Mouse (Mus musculus) embryonic facial prominence, embryonic 12.5 days (tissue): ENCODE results near the gene Tiam1. TPM values are rescaled to one million over a fixed set of nuclear protein-coding genes. Genes with fewer than 3 reads are reported as not detected.
A peak's percentile ranks its signal among the peaks of the same experiment; 100 is the strongest.

Experiments used
- ATAC-seq: fragments of 200-750 bp; cut with Nextera tagmentation; 2 replicates; pipeline ENCODE4 v1.8.0; 2017; ENCODE audit not compliant: insufficient number of reproducible peaks, insufficient read depth, low FRiP score, low TSS enrichment
- H3K27ac ChIP-seq: fragments of 300-500 bp; sonication (generic); 2 replicates; pipeline ENCODE4 v1.5.1; 2016; ENCODE audit warnings: mild to moderate bottlenecking
- H3K27me3 ChIP-seq: fragments of 300-500 bp; sonication (generic); 2 replicates; pipeline ENCODE4 v1.6.1; 2016; ENCODE audit warnings: mild to moderate bottlenecking, moderate library complexity
- H3K36me3 ChIP-seq: fragments of 300-500 bp; sonication (generic); 2 replicates; pipeline ENCODE4 v1.6.1; 2016; ENCODE audit warnings: mild to moderate bottlenecking
- H3K4me1 ChIP-seq: fragments of 300-500 bp; sonication (generic); 2 replicates; pipeline ENCODE4 v1.6.1; 2016
- H3K4me2 ChIP-seq: fragments of 300-500 bp; sonication (generic); replicated peaks from 2 replicates; pipeline ENCODE4 v1.6.1; 2016; ENCODE audit warnings: mild to moderate bottlenecking, moderate library complexity
- H3K4me3 ChIP-seq: fragments of 300-500 bp; sonication (generic); 2 replicates; pipeline ENCODE4 v1.5.1; 2016; ENCODE audit warnings: mild to moderate bottlenecking
- H3K9ac ChIP-seq: fragments of 300-500 bp; sonication (generic); 2 replicates; pipeline ENCODE4 v1.6.1; 2016; ENCODE audit warnings: mild to moderate bottlenecking, moderate library complexity
- H3K9me3 ChIP-seq: fragments of 300-500 bp; sonication (generic); 2 replicates; pipeline ENCODE4 v1.6.1; 2016; ENCODE audit warnings: mild to moderate bottlenecking, moderate library complexity
- WGBS: fragments of 180-500 bp; shearing (Covaris S2); methylation state at CpG from one replicate; pipeline ENCODE4 v1.1.7; 2016; 5-methylcytosine and 5-hydroxymethylcytosine counted together
- polyA plus RNA-seq: library from polyadenylated mRNA; unstranded; fragments of >200 nt; fragmentation: Nextera tagmentation; extraction: Ambion mirVana; gene quantifications from 2 replicates; pipeline ENCODE4 v1.2.1, GENCODE M21; 2016

Gene Tiam1
- polyA plus RNA-seq, 1 experiment from 2014 or later, result 39.1 TPM

DNA sequence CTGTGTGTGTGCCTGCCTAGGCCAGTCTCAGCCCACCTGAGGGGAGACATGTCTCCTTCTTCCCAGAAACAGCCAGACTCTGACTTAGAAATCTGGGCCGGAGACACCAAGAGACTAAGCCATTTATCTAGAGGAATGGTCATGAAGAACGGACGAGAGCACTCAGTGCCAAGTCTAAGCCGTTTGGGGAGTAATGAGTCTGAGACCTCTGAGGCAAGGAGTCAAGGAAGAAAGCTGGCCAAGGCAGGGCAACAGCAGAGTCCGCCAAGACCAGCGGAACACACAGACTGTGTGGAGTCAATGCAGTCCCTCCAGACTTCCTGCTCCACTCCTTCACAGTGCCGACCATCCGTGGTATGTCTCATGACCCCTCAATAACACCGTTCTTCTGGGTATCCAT lies 129.0 kb downstream of the Tiam1 start:
- H3K36me3 ChIP-seq, result 0 out of 2 replicates have a peak, but pooled peaks cover 2% of the 10 kb centered on the region
- no peaks in the 10 kb centered on the region for H3K9me3 ChIP-seq
- H3K27ac ChIP-seq, result no peak overlapping the region
- no peak overlapping the region for H3K4me2 ChIP-seq
- 82% methylated on average over 9 of the region's 9 CpGs for WGBS
- peaks cover 47% of the 10 kb centered on the region for H3K4me1 ChIP-seq
- no peak overlapping the region for H3K9ac ChIP-seq
- H3K4me3 ChIP-seq, result no peak overlapping the region
- no peaks in the 10 kb centered on the region for H3K27me3 ChIP-seq
- no peak for ATAC-seq

DNA sequence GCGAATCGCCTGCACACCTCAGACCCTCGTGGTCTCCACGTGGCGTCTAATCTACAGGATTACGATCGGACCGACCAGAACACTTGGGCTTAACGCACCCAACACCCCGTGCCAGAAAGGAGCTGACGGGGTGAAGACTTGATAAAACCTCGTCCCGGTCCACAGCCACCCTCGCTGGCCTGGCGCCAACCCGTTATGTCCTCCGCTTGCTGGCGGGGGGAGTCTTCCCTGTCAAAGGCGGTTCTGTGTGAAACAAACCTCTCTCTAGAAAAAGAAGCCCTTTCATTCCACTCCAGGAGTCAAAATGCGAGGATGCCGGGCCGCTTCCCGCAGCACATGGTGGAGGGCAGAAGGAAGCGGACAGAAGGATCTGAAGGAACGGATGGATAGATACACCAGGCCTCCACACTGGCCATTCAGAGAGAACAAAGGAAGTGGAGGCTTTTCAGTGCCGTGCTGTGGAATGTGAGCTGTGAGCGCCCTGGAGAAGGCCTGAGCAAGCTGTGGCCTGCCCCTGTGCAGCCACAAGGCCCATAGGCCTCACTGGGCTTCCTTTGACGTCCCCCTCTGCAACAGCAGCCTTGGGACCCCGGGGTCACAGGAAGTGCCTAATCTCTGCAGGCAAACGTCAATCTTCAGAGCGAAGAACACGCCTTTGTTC lies 131.9 kb downstream of the Tiam1 start:
- no peaks in the 10 kb centered on the region for H3K27me3 ChIP-seq
- 57% methylated on average over 32 of the region's 32 CpGs for WGBS
- no peak overlapping the region for H3K9ac ChIP-seq
- no peak overlapping the region for H3K4me3 ChIP-seq
- no peak overlapping the region for H3K4me2 ChIP-seq
- no peaks in the 10 kb centered on the region for H3K9me3 ChIP-seq
- H3K36me3 ChIP-seq, result 0 out of 2 replicates have a peak, but pooled peaks cover 2% of the 10 kb centered on the region
- H3K4me1 ChIP-seq, result peaks cover 54% of the 10 kb centered on the region
- ATAC-seq, result peak; percentile 58; the same call in 1 of the 2 replicates
- H3K27ac ChIP-seq, result peak overlapping the region; percentile 70; the same call in 1 of the 2 replicates

DNA sequence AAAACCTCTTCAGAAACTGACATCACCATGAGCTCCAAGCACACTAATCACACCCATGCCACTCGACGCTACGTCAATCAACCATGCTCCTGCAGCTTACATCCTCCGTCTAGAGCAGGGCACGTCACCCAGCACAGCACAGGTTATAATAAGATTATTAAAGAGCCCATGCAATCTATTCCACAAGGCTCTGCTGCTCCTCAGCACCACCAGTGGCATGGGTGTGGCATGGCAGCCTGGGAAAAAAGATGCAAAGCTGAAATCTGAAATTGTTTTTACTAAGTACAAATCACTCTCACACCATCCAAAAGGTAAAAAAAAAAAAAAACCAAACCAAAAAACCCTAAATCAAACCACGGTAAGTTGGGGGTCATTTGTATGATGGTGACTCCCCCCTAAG lies 135.1 kb downstream of the Tiam1 start:
- WGBS, result 80% methylated on average over 6 of the region's 6 CpGs
- ATAC-seq, result no peak

DNA sequence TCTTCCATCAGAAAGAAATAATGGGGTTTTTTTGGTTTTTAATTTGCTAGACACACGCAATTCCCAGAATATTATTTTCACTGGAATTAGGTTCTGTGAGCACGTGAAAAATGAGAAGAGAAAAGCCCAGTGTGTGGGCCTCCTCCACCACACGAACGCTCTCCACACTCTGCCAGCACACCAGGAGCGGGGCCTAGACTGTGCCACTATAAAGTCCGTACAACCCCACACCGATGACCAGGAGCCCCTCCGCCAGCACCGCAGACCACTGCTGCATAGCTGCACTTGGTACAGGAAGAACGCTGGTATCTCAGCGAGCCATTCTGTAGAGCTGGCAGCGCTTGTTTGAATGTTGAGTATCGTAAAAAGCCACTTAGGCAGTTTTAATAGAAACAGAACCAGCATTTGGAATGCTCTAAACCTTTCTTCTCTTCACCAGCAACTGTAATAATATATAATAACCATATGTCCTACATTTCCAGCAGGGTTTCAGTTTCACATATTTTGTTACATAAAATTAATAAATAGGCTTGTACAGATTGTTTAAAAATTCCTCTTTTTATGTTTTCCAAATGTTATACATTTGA lies 136.1 kb downstream of the Tiam1 start:
- Histone ChIP-seq H3K4me3 (no peak overlapping the region), H3K4me2 (no peak overlapping the region), H3K9ac (no peak overlapping the region), H3K9me3 (no peaks in the 10 kb centered on the region), H3K36me3 (0 out of 2 replicates have a peak, but pooled peaks cover 2% of the 10 kb centered on the region), H3K27ac (peak overlapping the region; percentile 83), H3K27me3 (no peaks in the 10 kb centered on the region), H3K4me1 (peaks cover 27% of the 10 kb centered on the region)
- 54% methylated on average over 13 of the region's 13 CpGs for WGBS
- ATAC-seq, result no peak

More for the DNA sequence above, 135.1 kb downstream of the Tiam1 start:
- Histone ChIP-seq H3K4me2 (no peak overlapping the region), H3K4me1 (peaks cover 33% of the 10 kb centered on the region), H3K27me3 (no peaks in the 10 kb centered on the region), H3K9me3 (no peaks in the 10 kb centered on the region), H3K4me3 (no peak overlapping the region), H3K9ac (no peak overlapping the region), H3K27ac (no peak overlapping the region), H3K36me3 (0 out of 2 replicates have a peak, but pooled peaks cover 2% of the 10 kb centered on the region)

DNA sequence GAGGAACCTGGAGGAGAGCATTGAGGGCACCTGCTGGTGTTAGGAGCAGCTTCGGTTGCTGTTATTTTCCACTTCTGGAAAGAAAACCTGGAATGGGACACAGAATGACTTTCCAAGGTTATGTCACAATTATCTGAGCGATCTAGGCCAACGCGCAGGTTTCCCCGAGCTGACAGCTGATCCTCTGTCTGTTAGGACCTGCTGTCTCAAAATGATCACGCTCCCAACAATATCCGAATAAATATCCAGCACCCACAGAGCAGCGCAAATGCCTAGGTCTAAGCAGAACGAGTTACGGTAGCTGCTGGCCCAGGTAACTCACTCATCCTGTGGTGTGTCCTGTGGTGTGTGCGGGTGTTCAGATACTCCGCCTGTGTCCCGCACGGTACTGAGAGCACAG lies 140.0 kb downstream of the Tiam1 start:
- H3K4me3 ChIP-seq, result no peak overlapping the region
- H3K27me3 ChIP-seq, result no peaks in the 10 kb centered on the region
- ATAC-seq, result no peak

GRCm38 (mm10) chr16:89995155-89995554 lies 148.4 kb downstream of the Tiam1 start:
- Histone ChIP-seq H3K4me1 (peaks cover 17% of the 10 kb centered on the region), H3K4me3 (no peak overlapping the region), H3K36me3 (no peaks in the 10 kb centered on the region; the same call in 1 of the 2 replicates), H3K27me3 (no peaks in the 10 kb centered on the region), H3K9ac (no peak overlapping the region), H3K27ac (no peak overlapping the region), H3K9me3 (no peaks in the 10 kb centered on the region), H3K4me2 (no peak overlapping the region)
- no peak for ATAC-seq
- 79% methylated on average over 7 of the region's 7 CpGs for WGBS

More for the DNA sequence above, 140.0 kb downstream of the Tiam1 start:
- no peaks in the 10 kb centered on the region for H3K36me3 ChIP-seq
- H3K9me3 ChIP-seq, result no peaks in the 10 kb centered on the region
- H3K27ac ChIP-seq, result no peak overlapping the region
- no peak overlapping the region for H3K4me2 ChIP-seq
- WGBS, result 91% methylated on average over 14 of the region's 14 CpGs
- peaks cover 6% of the 10 kb centered on the region; the same call in 1 of the 2 replicates for H3K4me1 ChIP-seq
- no peak overlapping the region for H3K9ac ChIP-seq

- Histone ChIP-seq H3K4me2 (no peak overlapping the region), H3K27me3 (no peaks in the 10 kb centered on the region), H3K27ac (no peak overlapping the region; the same call in 1 of the 2 replicates), H3K4me1 (peaks cover 17% of the 10 kb centered on the region), H3K9ac (no peak overlapping the region), H3K36me3 (no peaks in the 10 kb centered on the region; the same call in 1 of the 2 replicates), H3K9me3 (no peaks in the 10 kb centered on the region), H3K4me3 (no peak overlapping the region)
- no peak for ATAC-seq
- WGBS, result 84% methylated on average over 17 of the region's 17 CpGs
Measured at GRCm38 (mm10) chr16:89993991-89994825, 149.4 kb downstream of the Tiam1 start.

- H3K4me1 ChIP-seq, result peaks cover 17% of the 10 kb centered on the region
- 89% methylated on average over 4 of the region's 4 CpGs for WGBS
- no peaks in the 10 kb centered on the region for H3K9me3 ChIP-seq
- ATAC-seq, result no peak
- no peaks in the 10 kb centered on the region; the same call in 1 of the 2 replicates for H3K36me3 ChIP-seq
- no peaks in the 10 kb centered on the region for H3K27me3 ChIP-seq
- no peak overlapping the region for H3K4me3 ChIP-seq
- H3K9ac ChIP-seq, result no peak overlapping the region
- no peak overlapping the region for H3K4me2 ChIP-seq
- no peak overlapping the region for H3K27ac ChIP-seq
Measured at GRCm38 (mm10) chr16:89993506-89993905, 150.1 kb downstream of the Tiam1 start.

GRCm38 (mm10) chr16:89991701-89992152 lies 151.8 kb downstream of the Tiam1 start:
- WGBS, result 35% methylated on average over 12 of the region's 12 CpGs
- ATAC-seq, result 0 out of 2 replicates have a peak, but pooled peaks have one; percentile 71

DNA sequence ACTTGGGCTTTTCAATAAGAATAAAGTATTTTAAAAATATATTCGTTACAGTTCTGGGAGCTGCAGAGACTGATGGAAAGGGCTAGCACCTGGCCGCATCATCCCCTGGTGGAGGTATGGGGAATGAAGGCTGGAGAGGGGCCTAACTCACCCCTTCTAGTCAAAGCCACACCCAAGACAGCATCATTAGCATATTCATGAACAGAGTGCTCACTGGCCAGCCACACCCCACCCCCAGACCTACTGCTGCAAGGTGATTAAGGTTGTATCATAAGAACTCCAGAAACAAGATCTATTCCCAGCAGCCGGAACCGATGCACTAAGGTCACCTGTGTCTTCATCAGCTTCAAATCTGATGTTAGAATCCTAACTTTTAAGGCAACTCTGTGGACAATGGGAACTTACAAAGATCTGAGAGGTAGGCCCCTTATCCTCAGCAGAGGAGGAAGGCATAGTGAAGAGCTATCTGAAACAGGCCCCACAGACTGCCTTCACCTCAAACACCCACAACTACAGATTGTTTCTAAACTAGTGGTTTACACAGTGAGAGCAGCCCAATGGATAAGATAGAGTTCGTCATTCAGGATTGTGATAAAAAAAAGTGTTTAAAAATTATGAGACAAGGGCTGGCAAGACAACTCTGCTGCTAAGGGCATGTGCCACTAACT lies 153.1 kb downstream of the Tiam1 start:
- Histone ChIP-seq H3K27ac (no peak overlapping the region), H3K9me3 (no peaks in the 10 kb centered on the region), H3K4me2 (no peak overlapping the region), H3K36me3 (no peaks in the 10 kb centered on the region), H3K4me3 (no peak overlapping the region), H3K9ac (no peak overlapping the region), H3K27me3 (no peaks in the 10 kb centered on the region), H3K4me1 (peaks cover 29% of the 10 kb centered on the region)
- no peak for ATAC-seq
- 85% methylated on average over 5 of the region's 5 CpGs for WGBS

More at GRCm38 (mm10) chr16:89991701-89992152, 151.8 kb downstream of the Tiam1 start:
- no peaks in the 10 kb centered on the region for H3K27me3 ChIP-seq
- H3K9me3 ChIP-seq, result no peaks in the 10 kb centered on the region
- no peak overlapping the region for H3K4me2 ChIP-seq
- H3K4me1 ChIP-seq, result peaks cover 20% of the 10 kb centered on the region
- H3K4me3 ChIP-seq, result no peak overlapping the region
- peak overlapping the region; percentile 69 for H3K27ac ChIP-seq
- no peak overlapping the region for H3K9ac ChIP-seq
- H3K36me3 ChIP-seq, result no peaks in the 10 kb centered on the region; the same call in 1 of the 2 replicates

- WGBS, result 86% methylated on average over 10 of the region's 10 CpGs
- no peak overlapping the region for H3K4me2 ChIP-seq
- no peak overlapping the region for H3K4me3 ChIP-seq
- no peaks in the 10 kb centered on the region for H3K36me3 ChIP-seq
- no peak for ATAC-seq
- H3K27me3 ChIP-seq, result no peaks in the 10 kb centered on the region
- no peak overlapping the region for H3K9ac ChIP-seq
- H3K4me1 ChIP-seq, result peaks cover 29% of the 10 kb centered on the region
- no peak overlapping the region for H3K27ac ChIP-seq
- no peaks in the 10 kb centered on the region for H3K9me3 ChIP-seq
Measured at GRCm38 (mm10) chr16:89989816-89990215, 153.8 kb downstream of the Tiam1 start.
